Mouse (Mus musculus) adrenal gland, adult 2 months (tissue): ENCODE measurements around the gene Plekhd1. TPM values are rescaled to one million over a fixed set of nuclear protein-coding genes. Genes with fewer than 3 reads are reported as not detected.

Source experiments
- DNase-seq: peaks from one replicate; pipeline ENCODE4 v3.0.0; 2021
- polyA plus RNA-seq: library from polyadenylated mRNA; depleted of rRNA; stranded (reverse); fragments of >200 nt; gene quantifications from 2 replicates; pipeline ENCODE4 v1.2.3, GENCODE M21; 2012
- total RNA-seq, 2 experiments: library from RNA; stranded (reverse); gene quantifications; 2 replicates each; pipeline ENCODE4 v1.2.3; 2021

Gene Plekhd1
- total and polyA plus RNA-seq, 3 experiments, result 0.10 TPM; not detected in 2

DNA sequence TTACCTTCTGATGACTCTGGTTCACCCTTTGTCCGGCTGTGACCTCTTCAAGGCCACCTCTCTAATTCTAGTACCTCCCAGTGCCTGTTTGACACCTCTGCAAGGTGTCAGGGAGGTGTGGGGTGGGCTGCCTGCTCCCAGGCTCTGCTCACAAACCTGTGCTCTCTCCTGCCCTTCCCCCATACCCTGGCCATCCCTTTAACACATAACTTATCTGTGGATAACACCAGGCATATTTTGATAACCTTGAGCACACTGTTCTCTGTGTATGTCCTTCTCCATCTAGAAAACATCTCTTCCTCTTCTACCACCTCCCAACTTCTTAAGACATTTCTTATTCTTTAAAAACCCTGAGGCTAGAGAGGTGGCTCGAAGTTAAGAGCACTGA lies 6.7 kb downstream of the Plekhd1 start:
- no peak for DNase-seq

DNA sequence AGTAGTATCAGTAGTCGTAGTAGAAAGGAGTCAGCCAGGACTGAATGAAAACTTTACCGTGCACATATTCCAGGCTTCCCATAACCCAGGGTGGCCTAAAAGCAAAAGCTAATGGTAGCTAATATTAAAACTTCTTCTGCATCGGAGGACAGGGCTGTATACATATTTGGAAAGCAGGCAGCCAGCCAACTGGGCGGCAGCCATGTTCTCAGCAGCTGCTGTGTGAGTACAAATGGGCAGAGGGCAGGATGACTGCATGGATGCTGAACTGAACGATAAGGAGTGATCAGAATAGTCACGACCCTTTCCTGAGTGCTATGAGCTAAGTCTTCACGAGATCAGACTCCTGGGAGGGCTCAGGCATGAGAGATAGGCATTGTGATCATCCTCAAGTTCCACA lies 8.9 kb downstream of the Plekhd1 start:
- DNase-seq, result no peak

DNA sequence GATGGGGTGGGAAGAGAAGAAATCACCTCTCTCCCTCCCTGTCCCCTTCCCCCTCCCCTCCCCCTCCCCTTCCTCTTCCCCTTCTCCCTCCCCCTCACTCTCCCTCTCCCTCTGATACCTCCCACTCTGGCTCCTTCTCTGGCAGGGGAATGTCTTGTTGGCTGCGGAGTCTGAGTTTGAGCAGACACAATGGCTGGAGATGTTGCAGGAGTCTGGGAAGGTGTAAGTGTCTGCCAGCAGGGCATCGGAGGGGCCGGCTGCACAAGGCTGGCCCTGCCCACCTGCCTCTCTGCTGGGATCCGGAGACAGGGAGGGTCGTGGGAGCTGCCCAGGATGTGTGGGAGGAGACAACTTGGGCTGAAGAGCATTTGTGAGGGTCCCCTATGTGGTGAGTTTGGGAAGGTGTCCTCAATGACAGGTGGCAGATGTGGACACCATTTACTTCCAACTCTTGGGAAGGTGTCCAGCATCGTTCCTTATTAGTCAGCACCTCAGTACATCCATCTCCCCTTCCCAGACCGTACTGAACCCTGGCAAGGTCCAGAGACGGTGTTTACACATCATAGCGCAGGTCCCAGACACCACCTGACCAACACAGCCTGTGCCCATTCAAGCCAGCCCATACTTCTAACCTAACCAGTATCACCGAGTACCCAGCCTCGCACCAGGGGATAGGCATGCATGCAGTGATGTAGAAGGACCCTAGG lies 14.0 kb downstream of the Plekhd1 start:
- no peak for DNase-seq

DNA sequence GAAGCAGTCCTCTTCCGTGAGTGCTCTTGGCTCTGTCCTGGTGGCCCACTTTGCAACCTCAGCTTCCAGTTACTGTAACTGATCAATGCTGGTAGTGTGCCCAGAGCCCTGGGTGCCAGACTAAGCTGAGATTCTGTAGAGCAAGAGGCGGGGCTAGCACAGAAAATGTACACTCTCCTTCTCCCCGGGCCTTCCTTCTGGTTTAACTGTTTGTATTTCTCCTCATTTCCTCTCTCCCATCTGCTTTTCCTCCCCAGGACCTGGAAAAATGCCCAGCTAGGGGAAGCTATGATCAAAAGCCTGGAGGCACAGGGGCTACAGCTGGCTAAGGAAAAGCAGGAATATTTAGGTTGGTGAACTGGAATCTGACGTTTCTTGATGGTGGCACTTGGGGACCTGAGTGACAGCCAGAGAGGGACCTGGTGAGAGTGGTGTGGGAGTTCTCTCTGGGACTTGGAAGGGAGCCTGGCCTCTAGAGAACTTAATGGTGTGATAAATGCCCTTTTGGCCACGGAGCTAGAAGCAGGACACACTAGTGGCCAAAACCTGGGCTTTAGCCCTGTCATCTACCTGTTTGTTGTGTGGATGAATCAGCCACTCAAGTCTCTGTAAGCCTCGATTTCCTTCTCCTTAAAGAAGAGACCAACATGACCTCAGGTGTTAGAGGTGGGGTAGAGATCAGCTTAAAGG lies 14.7 kb downstream of the Plekhd1 start:
- no peak for DNase-seq

DNA sequence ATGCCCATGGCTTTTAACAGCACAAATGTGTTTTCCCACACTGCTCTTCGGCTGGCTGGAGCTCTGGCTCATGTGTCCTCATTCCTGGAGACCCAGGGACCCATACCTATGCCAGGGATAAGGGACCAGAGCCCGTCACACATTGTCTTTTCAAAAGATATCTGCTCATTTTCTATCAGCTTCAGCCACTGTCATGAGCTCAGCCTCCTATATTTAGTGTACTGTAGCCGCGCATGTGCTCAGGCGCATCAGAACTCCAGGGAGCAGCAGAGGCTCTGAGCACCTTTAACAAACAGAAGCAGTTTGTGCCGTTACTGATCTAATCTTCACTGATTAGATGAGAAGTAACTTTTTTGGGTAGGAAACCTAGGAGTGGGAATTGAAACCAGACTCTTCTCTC lies 23.5 kb downstream of the Plekhd1 start:
- no peak for DNase-seq

DNA sequence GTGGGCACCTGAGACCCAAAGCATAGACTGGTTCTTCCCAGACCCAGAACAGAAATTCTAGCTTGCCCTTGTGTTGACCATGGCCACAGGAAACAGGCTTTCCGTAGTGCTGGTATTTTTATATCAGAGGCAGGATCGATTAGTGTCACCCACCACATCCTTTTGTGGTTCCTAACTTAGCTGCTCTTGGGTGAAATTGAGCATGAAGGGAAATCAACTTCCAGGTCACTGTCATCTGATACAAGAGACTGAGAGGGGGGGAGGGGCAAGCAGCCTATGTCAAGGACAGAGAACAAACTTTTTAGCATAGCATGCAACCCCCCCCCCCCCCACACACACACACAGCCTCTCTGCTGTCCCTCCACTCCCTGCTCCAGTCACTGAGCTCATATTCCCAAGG lies 26.8 kb downstream of the Plekhd1 start:
- DNase-seq, result no peak

DNA sequence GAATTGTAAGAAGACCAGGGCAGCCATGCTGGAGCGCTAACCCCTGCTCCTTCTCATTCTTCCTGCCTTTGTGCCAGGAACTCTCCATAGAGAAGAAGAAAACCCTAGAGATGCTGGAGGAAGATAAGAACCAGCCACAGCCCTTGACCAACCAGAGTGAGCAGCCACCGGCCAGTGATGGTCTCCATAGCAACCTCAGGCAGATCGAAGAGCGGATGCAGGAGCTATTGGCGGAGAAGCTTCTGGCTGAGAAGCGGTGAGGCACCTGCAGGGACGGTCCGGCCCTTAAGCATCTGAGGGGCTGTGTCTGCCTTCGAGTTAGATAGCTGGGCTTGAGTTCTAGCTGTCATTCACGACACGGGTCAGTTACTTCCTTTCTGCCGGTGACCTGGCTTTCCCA lies 28.1 kb downstream of the Plekhd1 start:
- no peak for DNase-seq

DNA sequence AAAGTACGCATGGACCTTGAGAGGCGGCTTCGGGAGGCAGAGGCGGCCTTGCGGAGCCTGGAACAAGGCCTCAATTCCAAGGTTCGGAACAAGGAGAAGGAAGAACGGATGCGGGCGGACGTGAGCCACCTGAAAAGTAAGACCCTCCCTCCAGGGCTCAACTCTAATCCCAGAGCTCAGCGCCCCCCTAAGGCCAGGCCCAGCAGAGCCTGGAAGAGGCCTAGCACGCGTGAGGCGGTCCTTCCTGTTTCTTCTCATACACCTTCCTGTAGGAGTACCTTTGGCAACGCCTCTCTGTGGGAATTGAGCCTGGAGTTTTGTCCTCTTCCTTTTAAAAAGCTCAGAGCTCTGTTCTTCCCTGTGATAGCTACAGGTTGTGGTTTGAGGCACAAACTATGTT lies 29.1 kb downstream of the Plekhd1 start:
- DNase-seq, result no peak

DNA sequence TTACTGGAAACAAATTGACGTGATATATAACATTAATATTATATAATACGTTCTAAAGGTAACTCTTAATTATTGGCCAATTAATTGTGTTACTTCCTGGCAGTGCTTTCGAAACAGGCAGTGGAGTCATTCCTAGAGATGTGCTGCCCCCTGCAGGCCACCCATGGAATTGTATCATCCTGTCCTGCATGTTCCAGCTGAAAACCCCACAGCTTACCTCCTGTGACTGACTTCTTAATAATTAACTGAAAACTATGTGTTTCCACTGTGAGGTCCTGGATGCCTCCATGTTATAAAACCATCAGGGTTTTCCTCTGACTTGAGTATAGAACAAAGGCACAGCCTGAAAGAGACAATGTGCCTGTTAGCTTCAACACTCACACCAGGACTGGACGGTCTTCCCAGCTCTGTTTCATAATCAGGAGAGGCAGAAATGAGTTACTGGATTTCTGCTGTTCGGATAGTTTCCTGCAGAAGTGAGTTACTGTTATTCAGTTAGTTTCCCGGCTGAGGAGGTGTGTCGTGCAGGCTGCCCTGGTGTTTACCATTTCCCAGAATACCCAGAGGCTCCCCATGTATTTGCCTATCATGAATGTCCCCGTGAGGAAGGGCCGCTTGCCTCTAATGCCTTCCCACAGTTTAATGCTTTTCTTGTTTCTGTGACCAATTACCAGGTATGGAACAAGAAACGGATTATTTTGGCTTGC lies 32.6 kb downstream of the Plekhd1 start:
- DNase-seq, result peak; percentile 74

DNA sequence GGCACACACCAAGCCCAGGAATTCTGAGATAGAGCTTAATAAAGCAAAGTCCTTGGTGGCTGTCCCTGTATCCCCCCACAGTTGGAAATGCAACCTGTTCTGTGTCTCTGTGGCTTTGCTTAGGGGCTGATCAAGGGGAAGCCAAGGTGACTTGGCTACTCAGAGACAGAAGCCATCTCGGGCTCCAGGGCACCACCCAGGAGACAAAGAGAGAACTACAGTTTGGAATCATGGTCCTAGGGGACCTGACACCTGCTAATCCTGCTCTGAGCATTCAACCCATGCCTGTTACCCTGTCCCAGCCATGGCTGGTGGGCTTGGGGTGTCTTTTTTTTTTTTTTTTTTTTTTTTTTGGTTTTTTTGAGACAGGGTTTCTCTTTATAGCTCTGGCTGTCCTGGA lies 35.8 kb downstream of the Plekhd1 start:
- DNase-seq, result no peak

DNA sequence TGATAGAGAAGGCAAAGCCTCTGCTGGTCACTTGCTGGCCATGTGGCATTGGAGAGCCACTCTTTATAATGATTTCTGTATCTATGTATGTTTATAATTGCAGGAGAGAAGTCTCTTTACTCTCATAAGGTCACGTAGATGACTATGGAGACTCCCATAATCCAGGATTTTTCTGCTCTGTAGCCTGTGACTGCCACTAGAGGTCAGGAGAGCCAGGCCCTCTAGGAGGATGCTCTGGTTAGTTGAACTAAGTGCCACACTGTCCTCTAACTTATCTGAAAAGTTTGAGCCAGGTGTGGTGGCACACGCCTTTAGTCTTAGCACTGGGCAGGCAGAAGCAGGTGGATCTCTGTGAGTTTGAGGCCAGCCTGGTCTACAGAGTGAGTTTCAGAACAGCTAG lies 36.4 kb downstream of the Plekhd1 start:
- DNase-seq, result peak; percentile 10

DNA sequence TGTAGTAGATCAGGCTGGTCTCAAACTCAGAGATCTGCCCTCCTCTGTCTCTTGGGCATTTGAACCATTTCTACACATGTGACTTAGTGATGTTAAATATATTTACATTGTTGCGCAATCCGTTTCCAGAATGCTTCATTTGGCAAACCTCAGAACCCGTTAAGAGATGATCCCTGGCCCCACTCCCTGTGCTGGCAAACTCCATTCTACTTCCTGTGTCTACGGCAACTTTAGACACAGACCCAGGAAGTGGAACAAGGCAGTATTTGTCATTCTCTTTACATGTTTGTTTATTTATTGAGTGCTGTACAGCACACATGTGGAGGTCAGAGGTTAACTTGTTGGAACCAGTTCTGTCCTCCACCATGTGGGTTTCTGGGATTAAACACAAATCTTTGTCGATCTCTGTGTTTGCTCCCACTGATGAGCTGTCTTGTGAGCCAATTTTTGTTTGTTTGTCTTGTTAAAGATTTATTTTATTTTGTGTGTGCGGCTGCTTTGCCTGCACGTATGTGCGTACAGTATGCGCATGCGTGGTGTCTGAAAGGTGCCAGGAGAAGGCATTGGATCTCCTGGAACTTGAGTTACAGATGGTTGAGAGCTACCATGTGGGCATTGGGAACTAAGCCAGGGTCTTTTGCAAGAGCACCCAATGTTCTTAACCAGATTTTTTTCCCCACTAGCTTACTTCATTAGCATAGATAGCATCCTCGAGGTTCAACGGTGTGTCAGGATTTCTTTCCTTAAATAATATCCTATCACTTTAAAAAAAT lies 37.6 kb downstream of the Plekhd1 start:
- no peak for DNase-seq

DNA sequence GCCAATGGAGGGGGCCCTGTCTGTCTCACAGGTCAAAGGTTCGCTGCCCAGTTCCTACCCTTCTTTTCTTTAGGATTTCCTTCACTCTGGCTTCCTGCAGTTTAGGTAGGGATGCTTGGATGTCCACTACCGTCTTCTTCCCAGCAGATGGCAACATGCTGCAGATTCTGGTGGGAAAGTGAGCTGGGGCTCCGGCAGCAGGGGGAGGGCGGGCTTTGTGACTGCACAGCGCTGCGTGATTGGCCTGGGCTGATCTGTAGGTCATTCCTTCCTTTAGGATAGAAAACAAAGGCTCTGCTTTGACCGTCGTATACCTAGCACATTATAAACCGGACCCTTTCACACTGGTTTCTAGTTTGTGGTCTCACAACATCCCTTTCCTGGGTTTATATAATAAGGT lies 38.2 kb downstream of the Plekhd1 start:
- peak; percentile 37 for DNase-seq

DNA sequence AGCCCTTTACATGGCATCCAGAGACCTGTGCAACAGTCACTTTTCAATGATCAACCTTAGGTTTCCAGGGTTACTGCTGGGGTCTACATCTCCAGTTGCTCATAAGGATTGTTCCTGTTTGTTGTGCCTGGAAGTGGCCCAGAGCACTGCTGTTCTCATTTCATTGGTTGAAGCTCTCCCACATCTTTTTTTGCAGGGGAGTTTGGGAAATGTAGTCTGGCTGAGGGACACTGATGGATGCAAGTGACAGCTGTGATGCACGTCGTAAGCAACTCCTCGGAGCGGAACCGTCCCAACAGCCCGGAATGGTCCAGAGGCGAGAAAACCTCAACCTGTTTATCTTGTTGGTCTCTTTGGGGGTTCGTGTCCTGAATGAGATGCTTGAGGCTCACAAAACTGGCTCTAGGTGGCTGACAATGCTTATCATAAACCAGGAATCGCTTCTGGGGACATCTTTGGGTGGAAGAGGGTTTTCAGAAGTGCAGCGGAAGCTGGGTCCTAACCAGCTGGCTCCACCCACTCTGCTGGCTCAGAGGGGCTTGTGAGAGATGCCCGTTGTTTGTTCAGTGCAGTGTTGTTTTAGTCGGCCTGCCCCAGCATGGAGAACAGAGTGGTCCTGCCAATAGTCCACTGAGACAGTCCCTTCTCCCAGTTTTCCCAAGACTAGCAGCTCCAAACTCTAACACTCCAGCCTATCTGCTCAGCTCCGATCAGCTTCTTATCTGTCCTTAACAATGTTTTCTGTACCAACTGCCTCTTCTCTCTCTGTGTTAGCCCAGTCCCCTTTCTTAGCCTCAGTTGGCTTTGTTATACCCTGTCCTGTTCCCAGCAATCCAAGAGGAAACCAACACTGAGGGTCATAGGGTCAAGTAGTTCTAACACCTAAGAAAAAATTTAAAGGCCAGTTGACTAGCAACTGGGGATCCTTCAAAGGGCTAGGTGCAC lies 42.4 kb downstream of the Plekhd1 start:
- no peak for DNase-seq

DNA sequence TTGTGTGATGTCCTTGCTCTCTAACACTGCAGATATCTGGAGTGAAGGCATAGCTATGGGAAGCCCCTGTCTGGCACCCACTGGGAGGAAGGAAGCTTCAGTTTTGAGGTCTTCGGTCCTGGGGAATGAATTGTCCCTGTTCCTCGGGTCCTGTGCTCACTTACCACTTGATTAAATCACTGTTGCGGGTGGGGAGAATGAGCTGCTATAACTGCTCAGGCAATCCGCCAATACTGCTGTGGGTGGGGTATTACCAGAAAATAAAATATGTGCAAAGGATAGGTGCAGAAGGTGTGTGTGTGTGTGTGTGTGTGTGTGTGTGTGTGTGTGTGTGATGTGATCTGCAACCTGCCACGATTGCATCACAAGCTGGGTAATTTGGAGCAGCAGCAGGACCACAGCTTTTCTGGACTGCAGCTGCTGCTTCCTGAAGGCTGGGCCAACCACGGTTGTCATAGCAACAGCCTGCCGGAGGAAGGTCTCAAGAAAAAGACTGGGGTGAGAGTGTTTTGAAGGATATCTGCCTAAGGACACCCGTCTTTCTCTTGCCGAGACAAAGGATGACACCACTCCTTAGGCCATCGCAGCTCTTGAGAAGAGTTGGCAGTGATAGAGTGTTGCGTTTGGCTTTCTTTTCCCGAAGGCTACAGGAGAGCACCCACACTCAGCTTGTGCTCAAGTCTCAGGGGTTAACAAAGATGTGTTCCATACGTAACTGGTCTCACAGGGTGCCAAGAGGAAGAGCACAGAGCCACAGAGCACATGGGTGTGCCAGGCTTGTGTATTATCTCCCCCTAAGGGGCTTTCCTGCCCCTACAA lies 44.3 kb downstream of the Plekhd1 start:
- no peak for DNase-seq

DNA sequence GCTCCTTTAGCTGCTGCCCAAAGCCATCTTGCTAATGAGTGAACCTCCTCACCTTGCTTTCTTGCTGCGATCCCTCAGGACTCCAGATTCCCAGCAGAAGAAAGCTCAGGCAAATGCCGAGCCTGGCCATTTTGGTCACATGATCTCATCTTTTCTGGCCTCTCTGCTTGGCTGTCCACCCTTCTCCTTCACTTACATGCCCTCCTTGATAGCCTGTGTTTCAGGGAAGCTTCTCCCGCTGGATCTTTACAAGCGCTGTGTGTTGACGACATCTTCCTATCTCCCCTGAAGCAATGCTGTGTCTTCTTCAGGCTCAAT lies 44.9 kb downstream of the Plekhd1 start:
- DNase-seq, result no peak

DNA sequence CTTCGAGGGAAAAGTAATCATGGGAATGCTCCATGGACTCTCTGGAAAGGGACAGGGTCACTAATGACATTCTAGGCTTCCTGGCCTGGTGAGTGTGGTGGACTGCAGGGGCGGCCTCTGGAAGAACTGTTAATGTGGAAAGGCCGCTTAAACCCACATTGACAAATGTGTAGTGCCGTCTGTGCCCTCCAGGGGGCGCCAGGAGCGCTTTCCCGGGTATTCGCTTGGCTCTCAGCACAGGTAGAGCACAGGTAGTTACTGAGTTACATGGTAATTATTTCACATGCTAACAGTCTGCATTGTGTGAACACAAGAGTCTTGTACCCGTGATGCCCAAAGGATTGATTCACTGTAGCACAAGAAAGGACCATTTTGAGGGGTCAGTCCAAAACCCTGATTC lies 47.1 kb downstream of the Plekhd1 start:
- peak; percentile 14 for DNase-seq

DNA sequence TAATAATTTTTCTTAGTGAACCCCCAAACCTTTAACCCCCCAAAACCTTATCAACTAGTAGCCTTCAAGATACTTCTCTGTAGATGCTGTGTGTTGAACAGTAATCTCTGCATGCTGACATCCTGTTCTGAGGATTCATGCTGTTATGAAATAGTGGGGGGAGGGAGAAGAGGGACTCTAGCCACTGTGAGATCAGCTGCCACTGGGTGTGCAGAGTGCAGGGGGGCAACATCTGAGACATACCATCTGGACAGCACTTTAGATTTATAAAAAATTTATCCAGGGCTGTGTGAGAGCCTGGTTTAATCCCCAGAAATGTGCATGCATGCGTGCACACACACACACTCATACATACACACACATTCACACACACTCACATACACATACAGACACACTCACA lies 52.2 kb downstream of the Plekhd1 start:
- no peak for DNase-seq

DNA sequence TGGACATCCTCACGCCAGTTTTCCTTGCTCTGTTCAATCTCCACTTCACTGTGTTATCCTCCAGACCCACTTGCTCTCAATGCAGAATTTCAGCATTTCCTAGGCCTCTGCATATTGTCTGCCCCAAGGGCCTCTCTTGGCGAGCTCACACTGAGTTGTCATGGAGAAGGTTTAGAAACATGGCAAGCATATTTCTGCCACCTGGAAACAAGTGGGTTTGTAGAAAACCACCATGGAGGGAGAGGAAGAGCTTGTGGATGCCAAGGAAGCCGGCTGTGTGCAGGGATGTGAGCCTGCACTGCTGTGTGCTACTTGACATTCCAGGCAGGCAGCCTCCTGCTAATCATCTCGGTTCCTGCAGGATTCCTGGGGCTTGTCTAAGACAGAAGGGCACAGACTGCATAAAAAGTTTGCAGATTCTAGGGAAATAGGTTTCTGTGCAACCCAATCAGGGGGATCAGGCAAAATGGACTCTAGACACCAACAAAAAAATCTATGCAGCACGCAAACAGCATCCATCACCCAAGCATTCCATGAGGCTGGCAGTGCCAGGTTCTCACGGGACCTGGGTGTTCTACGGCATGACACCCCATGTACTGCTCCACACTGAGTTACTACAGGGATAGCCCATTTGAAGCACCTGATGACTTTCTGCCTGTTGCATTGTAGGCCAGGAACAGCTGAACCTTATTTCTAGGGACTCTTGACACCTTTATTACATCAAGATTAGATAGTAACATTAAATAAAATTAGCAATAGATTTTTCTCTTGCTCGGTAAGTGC lies 53.8 kb downstream of the Plekhd1 start:
- DNase-seq, result no peak

DNA sequence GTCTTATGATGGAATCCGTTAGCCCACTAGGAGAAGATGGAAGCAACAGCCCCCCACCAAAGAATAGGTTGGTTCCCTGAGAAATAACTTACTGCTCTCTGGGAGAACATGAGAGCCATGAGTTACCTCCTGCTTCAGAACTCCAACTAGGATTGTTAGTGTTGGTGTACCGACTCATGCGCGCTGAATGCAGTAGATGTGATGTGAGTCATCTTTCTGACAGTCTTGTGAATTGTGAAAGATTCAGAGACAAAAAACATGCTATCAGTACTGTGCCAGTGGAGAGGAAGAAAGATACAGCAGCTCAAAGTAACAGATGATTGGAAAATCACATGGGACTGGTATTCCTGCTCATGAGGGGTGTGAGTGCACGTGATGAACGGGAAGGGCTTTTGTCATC lies 59.2 kb downstream of the Plekhd1 start:
- no peak for DNase-seq
